Mouse (Mus musculus): ENCODE data around the gene Tmprss9.

Tmprss9 gene

GRCm38 (mm10) chr10:80843087-80843930 is 28.3 kb upstream of the Tmprss9 start:
- DNase-seq (ENCODE audit: low read depth, low spot score) = no peak

GRCm38 (mm10) chr10:80843931-80844547 is 27.6 kb upstream of the Tmprss9 start, which contains the start of gene Lingo3:
Gene Lingo3, minus strand, starts transcription at chr10:80844039.
- no peak for DNase-seq (ENCODE audit: low read depth, low spot score)

- no peak for DNase-seq (ENCODE audit: low read depth, low spot score)
These were observed 26.5 kb upstream of the Tmprss9 start for GRCm38 (mm10) chr10:80845055-80845693.

- no peak for DNase-seq (ENCODE audit: low read depth, low spot score)
These were observed 25.9 kb upstream of the Tmprss9 start for GRCm38 (mm10) chr10:80845732-80846131.

GRCm38 (mm10) chr10:80848571-80848970 is 23.1 kb upstream of the Tmprss9 start:
- peak; percentile 23 for DNase-seq (ENCODE audit: low read depth, low spot score)

GRCm38 (mm10) chr10:80854913-80855748 is 16.5 kb upstream of the Tmprss9 start, which contains the start of the genes Lsm7 and Sppl2b:
Gene Lsm7, minus strand, starts transcription at chr10:80855209.
Gene Sppl2b, plus strand, starts transcription at chr10:80855275.
- DNase-seq (ENCODE audit: low read depth, low spot score) = peak; percentile 90

- no peak for DNase-seq (ENCODE audit: low read depth, low spot score)
These were observed 15.9 kb upstream of the Tmprss9 start for GRCm38 (mm10) chr10:80855749-80856073.

- DNase-seq (ENCODE audit: low read depth, low spot score) = peak; percentile 86
These were observed 15.4 kb upstream of the Tmprss9 start for GRCm38 (mm10) chr10:80856267-80856666.

- DNase-seq (ENCODE audit: low read depth, low spot score) = no peak
These were observed 14.7 kb upstream of the Tmprss9 start for GRCm38 (mm10) chr10:80856908-80857307.

GRCm38 (mm10) chr10:80857386-80857785 is 14.3 kb upstream of the Tmprss9 start:
- no peak for DNase-seq (ENCODE audit: low read depth, low spot score)

- DNase-seq (ENCODE audit: low read depth, low spot score) = no peak
These were observed 13.8 kb upstream of the Tmprss9 start for GRCm38 (mm10) chr10:80857848-80858247.

GRCm38 (mm10) chr10:80858350-80858935 is 13.2 kb upstream of the Tmprss9 start:
- no peak for DNase-seq (ENCODE audit: low read depth, low spot score)

GRCm38 (mm10) chr10:80862305-80862704 is 9.3 kb upstream of the Tmprss9 start:
- DNase-seq (ENCODE audit: low read depth, low spot score) = no peak

- DNase-seq (ENCODE audit: low read depth, low spot score) = no peak
These were observed 7.2 kb upstream of the Tmprss9 start for GRCm38 (mm10) chr10:80864446-80864845.

- DNase-seq (ENCODE audit: low read depth, low spot score) = no peak
These were observed 655 bp upstream of the Tmprss9 start for GRCm38 (mm10) chr10:80870993-80871392.

- no peak for DNase-seq (ENCODE audit: low read depth, low spot score)
These were observed 2.4 kb downstream of the Tmprss9 start for GRCm38 (mm10) chr10:80874035-80874434.

GRCm38 (mm10) chr10:80876028-80876427 is 4.4 kb downstream of the Tmprss9 start:
- peak; percentile 73 for DNase-seq (ENCODE audit: low read depth, low spot score)

GRCm38 (mm10) chr10:80876594-80876993 is 4.9 kb downstream of the Tmprss9 start:
- no peak for DNase-seq (ENCODE audit: low read depth, low spot score)

- DNase-seq (ENCODE audit: low read depth, low spot score) = peak; percentile 80
These were observed 8.5 kb downstream of the Tmprss9 start for GRCm38 (mm10) chr10:80880131-80880641.

- DNase-seq (ENCODE audit: low read depth, low spot score) = peak; percentile 27
These were observed 9.3 kb downstream of the Tmprss9 start for GRCm38 (mm10) chr10:80880901-80881300.

GRCm38 (mm10) chr10:80881301-80881700 is 9.7 kb downstream of the Tmprss9 start:
- peak; percentile 78 for DNase-seq (ENCODE audit: low read depth, low spot score)

Measured in 3T3-L1 (cell line).